Mouse (Mus musculus) CH12.LX (cell line): ENCODE measurements around the gene Noto. TPM values are rescaled to one million over a fixed set of nuclear protein-coding genes. Genes with fewer than 3 reads are reported as not detected.
A peak's percentile ranks its signal among the peaks of the same experiment; 100 is the strongest.

Experiments used
- DNase-seq: peaks from one replicate; pipeline ENCODE4 v3.0.0-alpha.2; 2013; ENCODE audit errors: extremely low read depth
- H3K27ac ChIP-seq: 2 replicates; pipeline ENCODE4 v1.5.1; 2012; ENCODE audit warnings: low read depth, mild to moderate bottlenecking, control low read depth, moderate library complexity; ENCODE audit not compliant: insufficient read depth
- H3K27me3 ChIP-seq: replicated peaks from 2 replicates; pipeline ENCODE3; 2012; ENCODE audit warnings: inconsistent platforms
- H3K36me3 ChIP-seq, 2 experiments: replicated peaks in 1 of 2; 2 replicates each; pipeline versions ENCODE3 to v1.6.1; 2012; ENCODE audit warnings: inconsistent platforms in 1 of 2, low read length in 1 of 2, mild to moderate bottlenecking in 1 of 2, mixed read lengths in 1 of 2, moderate library complexity in 1 of 2; ENCODE audit not compliant: control insufficient read depth in 1 of 2, insufficient read depth in 1 of 2
- H3K4me1 ChIP-seq, 2 experiments: 2 replicates each; pipeline ENCODE4 v1.6.1; 2012; ENCODE audit warnings: inconsistent platforms in 1 of 2, moderate library complexity in 1 of 2; ENCODE audit not compliant: insufficient read depth in 2 of 2, control insufficient read depth in 1 of 2
- H3K4me2 ChIP-seq: 2 replicates; pipeline ENCODE4 v1.6.1; 2012; ENCODE audit warnings: low read depth, mild to moderate bottlenecking, control low read depth; ENCODE audit not compliant: poor library complexity, insufficient read depth, severe bottlenecking
- H3K4me3 ChIP-seq, 3 experiments: fragments of 150-350 bp in 1 of 3; sonication (generic) in 1 of 3; replicated peaks in 1 of 3; 2 replicates each; pipeline versions ENCODE3 to v1.5.1; 2011 to 2012; ENCODE audit warnings: low read depth in 2 of 3, low read length in 2 of 3, mild to moderate bottlenecking in 2 of 3, moderate library complexity in 2 of 3, control low read depth in 1 of 3, improper control_type of control experiment in 1 of 3, inconsistent platforms in 1 of 3, mixed read lengths in 1 of 3; ENCODE audit not compliant: poor library complexity in 1 of 3
- H3K79me2 ChIP-seq: replicated peaks from 2 replicates; pipeline ENCODE4 v1.6.1; 2012; ENCODE audit warnings: mild to moderate bottlenecking, moderate library complexity; ENCODE audit not compliant: control insufficient read depth, poor library complexity, insufficient read depth, severe bottlenecking; ENCODE audit errors: extremely low read depth
- H3K9ac ChIP-seq: 2 replicates; pipeline ENCODE4 v1.6.1; 2012; ENCODE audit warnings: low read depth, mild to moderate bottlenecking, control low read depth, moderate library complexity; ENCODE audit not compliant: insufficient read depth
- H3K9me3 ChIP-seq: replicated peaks from 2 replicates; pipeline ENCODE3; 2012; ENCODE audit warnings: low read length, inconsistent platforms, mixed read lengths
- BHLHE40 ChIP-seq: IDR thresholded peaks from 2 replicates; pipeline ENCODE4 v1.6.1; 2011; ENCODE audit warnings: mild to moderate bottlenecking, low read depth, low read length, improper control_type of control experiment
- CHD1 ChIP-seq: IDR thresholded peaks from 2 replicates; pipeline ENCODE4 v1.6.1; 2012; ENCODE audit warnings: low read depth, low read length, improper control_type of control experiment, inconsistent platforms
- CHD2 ChIP-seq: IDR thresholded peaks from 2 replicates; pipeline ENCODE4 v1.6.1; 2011; ENCODE audit warnings: low read length, improper control_type of control experiment
- E2F4 ChIP-seq: IDR thresholded peaks from 2 replicates; pipeline ENCODE4 v1.6.1; 2011; ENCODE audit warnings: low read depth, low read length, improper control_type of control experiment; ENCODE audit not compliant: insufficient replicate concordance
- ETS1 ChIP-seq: conservative IDR thresholded peaks from 2 replicates; pipeline ENCODE4 v1.6.1; 2012; ENCODE audit warnings: low read depth, mild to moderate bottlenecking, inconsistent platforms, low read length, improper control_type of control experiment, moderate library complexity
- JUN ChIP-seq: IDR thresholded peaks from 2 replicates; pipeline ENCODE4 v1.6.1; 2011; ENCODE audit warnings: low read depth, mild to moderate bottlenecking, low read length, improper control_type of control experiment, moderate library complexity; ENCODE audit not compliant: insufficient read depth
- MAZ ChIP-seq: IDR thresholded peaks from 2 replicates; pipeline ENCODE4 v1.6.1; 2012; ENCODE audit warnings: low read depth, mild to moderate bottlenecking, inconsistent platforms, low read length, improper control_type of control experiment, moderate library complexity
- MYC ChIP-seq: IDR thresholded peaks from 2 replicates; pipeline ENCODE4 v1.6.1; 2011; ENCODE audit warnings: low read depth, mild to moderate bottlenecking, improper control_type of control experiment, low read length
- NELFE ChIP-seq: IDR thresholded peaks from 2 replicates; pipeline ENCODE4 v1.6.1; 2011; ENCODE audit warnings: low read depth, low read length, improper control_type of control experiment
- POLR2A ChIP-seq: IDR thresholded peaks from 2 replicates; pipeline ENCODE4 v1.6.1; 2011; ENCODE audit warnings: low read depth, mild to moderate bottlenecking, improper control_type of control experiment, low read length
- RAD21 ChIP-seq: IDR thresholded peaks from 2 replicates; pipeline ENCODE4 v1.6.1; 2011; ENCODE audit warnings: low read depth, mild to moderate bottlenecking, low read length, improper control_type of control experiment, moderate library complexity
- RCOR1 ChIP-seq: conservative IDR thresholded peaks from 2 replicates; pipeline ENCODE4 v1.6.1; 2012; ENCODE audit warnings: low read depth, mild to moderate bottlenecking, inconsistent platforms, low read length, improper control_type of control experiment
- SMC3 ChIP-seq: IDR thresholded peaks from 2 replicates; pipeline ENCODE4 v1.6.1; 2011; ENCODE audit warnings: low read depth, low read length, improper control_type of control experiment
- UBTF ChIP-seq: IDR thresholded peaks from 2 replicates; pipeline ENCODE4 v1.6.1; 2012; ENCODE audit warnings: low read depth, mild to moderate bottlenecking, inconsistent platforms, low read length, improper control_type of control experiment, moderate library complexity
- ZMIZ1 ChIP-seq: IDR thresholded peaks from 2 replicates; pipeline ENCODE4 v1.6.1; 2012; ENCODE audit warnings: low read depth, mild to moderate bottlenecking, inconsistent platforms, low read length, improper control_type of control experiment
- ZNF384 ChIP-seq: IDR thresholded peaks from 2 replicates; pipeline ENCODE4 v1.6.1; 2012; ENCODE audit warnings: low read depth, low read length, improper control_type of control experiment, inconsistent platforms
- dilution Hi-C: fragments of 300-500 bp; cut with MboI; formaldehyde crosslinking; loops from 2 replicates; pipeline ENCODE4 v1.14.3; 2020; ENCODE audit warnings: low sequenced_read_pairs; ENCODE audit not compliant: extremely low pct_unique_long_range_greater_than_20kb, extremely low pct_ligation_motif_present
- in situ Hi-C: fragments of 300-500 bp; cut with MboI; formaldehyde crosslinking; loops from 3 replicates; pipeline ENCODE4 v1.14.3; 2019; ENCODE audit warnings: low sequenced_read_pairs, low pct_ligation_motif_present, low pct_unique_long_range_greater_than_20kb, mixed read lengths
- polyA plus RNA-seq: library from polyadenylated mRNA; unstranded; fragments of >175 nt; gene quantifications from 2 replicates; pipeline ENCODE4 v1.2.1, GENCODE M21; 2012; ENCODE audit warnings: low read depth; ENCODE audit not compliant: insufficient read length
- total RNA-seq, 2 experiments: library from RNA; depleted of rRNA; stranded (reverse); fragments of 300-350 nt in 1 of 2; fragments of >200 nt in 1 of 2; gene quantifications; 2 replicates each; pipeline ENCODE4 v1.2.3; 2012 to 2014

Gene Noto
- total and polyA plus RNA-seq, 3 experiments, result not detected

DNA sequence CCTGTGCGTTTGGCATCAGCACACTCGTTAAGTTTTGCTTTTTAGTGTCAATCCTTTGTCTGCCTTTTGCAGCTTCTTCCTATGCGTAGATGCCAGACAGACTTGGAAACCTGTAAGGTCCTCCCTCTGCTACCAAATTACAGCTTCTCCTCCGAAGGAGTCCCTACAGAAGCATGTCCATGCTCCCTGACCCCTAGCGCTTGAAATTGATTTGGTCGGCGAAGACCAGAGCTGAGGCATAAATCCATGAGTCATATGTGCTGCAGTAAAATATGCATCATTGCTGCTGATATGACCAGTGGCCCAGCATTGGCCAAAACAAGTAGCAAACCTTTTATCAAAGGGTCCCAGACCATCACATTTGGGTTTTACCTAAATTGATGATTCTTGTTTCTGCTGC lies 29.1 kb downstream of the Noto start:
- Histone ChIP-seq H3K27me3 (no peaks in the 10 kb centered on the region), H3K9ac (peak overlapping the region; percentile 93), H3K27ac (peak overlapping the region; percentile 54), H3K9me3 (no peaks in the 10 kb centered on the region), H3K79me2 (peaks cover 57% of the 10 kb centered on the region), H3K36me3 (peaks cover 0 to 51% of the 10 kb centered on the region in 2 experiments), H3K4me2 (peak overlapping the region; percentile 97), H3K4me1 (peaks cover 2 to 51% of the 10 kb centered on the region in 2 experiments; a peak in 3 of 4 replicates), H3K4me3 (peak overlapping the region; percentile 76 to 93 (median 89))
- DNase-seq, result no peak
- in situ Hi-C loops (loop anchor here (25.0 kb wide), 1 partner anchor 459 kb away; the partner anchor contains the start of genes Nat8f1, Nat8f4 and Tprkb), dilution Hi-C loops (no loop called here)
- TF ChIP-seq CHD1, result no peak
- TF ChIP-seq SMC3, result no peak
- no peak for TF ChIP-seq RAD21
- TF ChIP-seq JUN, result no peak
- TF ChIP-seq ZMIZ1, result no peak
- TF ChIP-seq NELFE, result no peak

DNA sequence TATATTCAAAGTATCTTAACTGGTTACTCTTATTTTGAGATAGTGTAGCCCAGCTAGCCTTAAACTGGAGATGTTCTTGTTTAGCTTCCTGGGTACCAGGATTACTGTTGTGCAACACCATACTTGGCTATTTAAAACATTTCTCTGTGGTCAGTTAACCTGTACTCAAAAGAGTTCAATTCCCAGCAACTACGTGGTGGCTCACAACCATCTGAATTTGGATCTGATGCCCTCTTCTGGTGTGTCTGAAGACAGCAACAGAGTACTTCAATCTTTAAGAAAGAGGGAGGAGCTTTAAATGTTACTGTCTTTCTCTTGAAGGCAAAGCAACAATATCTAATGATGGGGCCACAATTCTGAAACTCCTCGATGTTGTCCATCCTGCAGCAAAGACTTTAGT lies 35.9 kb downstream of the Noto start:
- DNase-seq, result no peak
- no peak overlapping the region for H3K4me3 ChIP-seq
- no peaks in the 10 kb centered on the region for H3K27me3 ChIP-seq
- TF ChIP-seq POLR2A, result no peak
- TF ChIP-seq RAD21, result no peak
- TF ChIP-seq ZNF384, result no peak
- no peak for TF ChIP-seq MYC
- no peak for TF ChIP-seq E2F4
- TF ChIP-seq CHD2, result no peak
- no peak for TF ChIP-seq MAZ
- TF ChIP-seq SMC3, result no peak
- TF ChIP-seq RCOR1, result no peak
- TF ChIP-seq BHLHE40, result no peak
- TF ChIP-seq ETS1, result no peak
- TF ChIP-seq UBTF, result no peak
- H3K27ac ChIP-seq, result no peak overlapping the region
- H3K79me2 ChIP-seq, result peaks cover 54% of the 10 kb centered on the region
- in situ Hi-C loops (loop anchor here (25.0 kb wide), 1 partner anchor 453 kb away; the partner anchor contains the start of genes Nat8f1, Nat8f4 and Tprkb), dilution Hi-C loops (no loop called here)
- H3K4me2 ChIP-seq, result no peak overlapping the region
- no peaks in the 10 kb centered on the region for H3K9me3 ChIP-seq
- peaks cover 2 to 27% of the 10 kb centered on the region in 2 experiments; a peak in 3 of 4 replicates for H3K4me1 ChIP-seq
- H3K9ac ChIP-seq, result no peak overlapping the region
- peaks cover 57 to 90% of the 10 kb centered on the region in 2 experiments for H3K36me3 ChIP-seq
